Mouse (Mus musculus) embryonic facial prominence, embryonic 14.5 days (tissue): ENCODE measurements around the gene Lhfp. TPM values are rescaled to one million over a fixed set of nuclear protein-coding genes. Genes with fewer than 3 reads are reported as not detected.
A peak's percentile ranks its signal among the peaks of the same experiment; 100 is the strongest.

ENCODE experiments used
- ATAC-seq: fragments of 200-750 bp; cut with Nextera tagmentation; 2 replicates; pipeline ENCODE4 v1.8.0; 2017; ENCODE audit warnings: low read depth, moderate number of reproducible peaks, moderate TSS enrichment
- DNase-seq: peaks from one replicate; pipeline ENCODE4 v3.0.0-alpha.2; 2015; ENCODE audit warnings: low spot score
- H3K27ac ChIP-seq: fragments of 300-500 bp; sonication (generic); replicated peaks from 2 replicates; pipeline ENCODE4 v1.5.1; 2014; ENCODE audit warnings: low read depth, mild to moderate bottlenecking, low read length, moderate library complexity
- H3K27me3 ChIP-seq: fragments of 300-500 bp; sonication (generic); replicated peaks from 2 replicates; pipeline ENCODE4 v1.6.1; 2014; ENCODE audit warnings: low read length; ENCODE audit not compliant: control insufficient read depth, insufficient read depth
- H3K36me3 ChIP-seq: fragments of 300-500 bp; sonication (generic); 2 replicates; pipeline ENCODE4 v1.6.1; 2014; ENCODE audit warnings: low read length, mixed read lengths; ENCODE audit not compliant: control insufficient read depth, insufficient read depth
- H3K4me1 ChIP-seq: fragments of 300-500 bp; sonication (generic); 2 replicates; pipeline ENCODE4 v1.6.1; 2014; ENCODE audit warnings: antibody characterized with exemption, low read length; ENCODE audit not compliant: control insufficient read depth, insufficient read depth
- H3K4me2 ChIP-seq: fragments of 300-500 bp; sonication (generic); 2 replicates; pipeline ENCODE4 v1.6.1; 2014; ENCODE audit warnings: low read depth, mild to moderate bottlenecking, low read length, moderate library complexity, mixed read lengths
- H3K4me3 ChIP-seq: fragments of 300-500 bp; sonication (generic); 2 replicates; pipeline ENCODE4 v1.5.1; 2014; ENCODE audit warnings: low read depth, mild to moderate bottlenecking, low read length
- H3K9ac ChIP-seq: fragments of 300-500 bp; sonication (generic); 2 replicates; pipeline ENCODE4 v1.6.1; 2014; ENCODE audit warnings: low read depth, mild to moderate bottlenecking, low read length, moderate library complexity, mixed read lengths
- H3K9me3 ChIP-seq: fragments of 300-500 bp; sonication (generic); 2 replicates; pipeline ENCODE4 v1.6.1; 2016; ENCODE audit warnings: low read length; ENCODE audit not compliant: control insufficient read depth
- WGBS: fragments of 180-500 bp; shearing (Covaris S2); extraction: QIAGEN DNeasy Blood & Tissue Kit; methylation state at CpG from one replicate; pipeline ENCODE4 v1.1.7; 2014; 5-methylcytosine and 5-hydroxymethylcytosine counted together
- polyA plus RNA-seq: library from polyadenylated mRNA; unstranded; fragments of >200 nt; fragmentation: Nextera tagmentation; extraction: Ambion mirVana; gene quantifications from 2 replicates; pipeline ENCODE4 v1.2.1, GENCODE M21; 2014

The Lhfp gene
- polyA plus RNA-seq, 1 experiment from 2014 or later: 73.9 TPM

DNA sequence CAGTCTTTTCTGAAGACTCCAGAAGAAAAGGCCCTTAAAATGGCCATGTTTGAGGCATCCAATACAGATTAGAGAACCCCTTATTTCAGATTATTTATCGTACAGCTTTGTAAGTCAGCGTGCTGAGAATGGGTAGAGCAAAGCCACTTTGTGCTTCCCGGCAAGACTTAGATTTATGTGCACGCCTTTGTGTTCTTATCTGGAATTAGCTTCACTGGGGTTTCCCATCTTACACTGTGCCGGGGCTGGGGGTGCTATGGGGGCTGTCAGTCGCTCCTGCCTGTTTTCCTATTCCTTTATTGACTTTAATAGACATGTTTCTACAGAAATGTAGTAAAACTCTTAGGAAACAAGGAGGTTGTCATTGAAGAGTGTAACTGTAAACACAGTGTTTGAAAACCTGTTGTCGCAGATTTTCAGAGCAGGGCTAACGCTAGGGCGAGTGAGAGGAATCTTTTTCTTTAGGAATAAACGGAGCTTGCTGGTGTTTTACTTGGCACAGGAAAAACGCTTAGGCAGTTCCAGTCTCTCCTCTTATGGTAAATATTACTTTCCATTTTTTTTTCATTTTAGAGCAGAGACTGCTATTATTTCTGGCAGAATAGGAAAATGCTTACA, 3.5 kb downstream of the Lhfp start:
- Histone ChIP-seq H3K4me2 (peak overlapping the region; percentile 85), H3K27me3 (no peaks in the 10 kb centered on the region), H3K9me3 (no peaks in the 10 kb centered on the region), H3K4me1 (peaks cover 35% of the 10 kb centered on the region), H3K36me3 (peaks cover 6% of the 10 kb centered on the region; the same call in 1 of the 2 replicates), H3K4me3 (peak overlapping the region; percentile 77), H3K9ac (peak overlapping the region; percentile 48), H3K27ac (peak overlapping the region; percentile 66)
- DNase-seq (peak; percentile 51), ATAC-seq (no peak)
- 53% methylated on average over 11 of the region's 11 CpGs for WGBS

GRCm38 (mm10) chr3:53045697-53046096, 4.4 kb downstream of the Lhfp start:
- H3K27me3 ChIP-seq: no peaks in the 10 kb centered on the region
- peak overlapping the region; percentile 38 for H3K4me2 ChIP-seq
- H3K36me3 ChIP-seq: peaks cover 6% of the 10 kb centered on the region; the same call in 1 of the 2 replicates
- H3K9me3 ChIP-seq: no peaks in the 10 kb centered on the region
- H3K4me3 ChIP-seq: no peak overlapping the region
- H3K9ac ChIP-seq: no peak overlapping the region
- 83% methylated on average over 4 of the region's 4 CpGs for WGBS
- no peak for ATAC-seq
- no peak for DNase-seq
- H3K4me1 ChIP-seq: peaks cover 32% of the 10 kb centered on the region
- no peak overlapping the region for H3K27ac ChIP-seq

DNA sequence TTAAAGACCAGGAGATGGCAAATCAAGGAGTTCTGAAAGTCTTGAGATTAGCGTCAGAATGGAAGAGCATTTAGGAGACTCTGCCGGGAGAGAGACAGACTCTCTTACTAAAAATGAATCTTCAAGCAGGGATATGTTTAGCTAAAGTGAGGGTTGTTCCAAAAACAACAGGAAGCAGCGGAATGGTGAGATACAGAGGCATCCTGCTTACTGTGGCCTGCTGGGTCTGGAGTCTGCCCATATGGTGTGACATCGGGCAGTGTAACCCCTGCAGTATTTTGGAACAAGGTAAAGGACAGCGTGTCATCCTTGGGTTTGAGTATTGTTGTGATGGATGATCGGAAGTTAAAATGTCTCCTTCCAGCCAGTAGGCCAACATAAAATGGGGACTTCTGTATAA, 5.0 kb downstream of the Lhfp start:
- Histone ChIP-seq H3K27me3 (no peaks in the 10 kb centered on the region), H3K9ac (no peak overlapping the region), H3K9me3 (no peaks in the 10 kb centered on the region), H3K4me3 (no peak overlapping the region), H3K4me1 (peaks cover 29% of the 10 kb centered on the region), H3K27ac (no peak overlapping the region), H3K4me2 (no peak overlapping the region), H3K36me3 (peaks cover 6% of the 10 kb centered on the region; the same call in 1 of the 2 replicates)
- no peak for ATAC-seq
- 72% methylated on average over 6 of the region's 6 CpGs for WGBS
- DNase-seq: no peak

GRCm38 (mm10) chr3:53052385-53052784, 11.1 kb downstream of the Lhfp start:
- Histone ChIP-seq H3K4me1 (0 out of 2 replicates have a peak, but pooled peaks cover 5% of the 10 kb centered on the region), H3K27ac (no peak overlapping the region), H3K36me3 (no peaks in the 10 kb centered on the region), H3K4me2 (no peak overlapping the region), H3K9ac (no peak overlapping the region), H3K27me3 (no peaks in the 10 kb centered on the region), H3K4me3 (no peak overlapping the region), H3K9me3 (no peaks in the 10 kb centered on the region)
- no peak for ATAC-seq
- WGBS: 50% methylated on average over 8 of the region's 8 CpGs
- no peak for DNase-seq

DNA sequence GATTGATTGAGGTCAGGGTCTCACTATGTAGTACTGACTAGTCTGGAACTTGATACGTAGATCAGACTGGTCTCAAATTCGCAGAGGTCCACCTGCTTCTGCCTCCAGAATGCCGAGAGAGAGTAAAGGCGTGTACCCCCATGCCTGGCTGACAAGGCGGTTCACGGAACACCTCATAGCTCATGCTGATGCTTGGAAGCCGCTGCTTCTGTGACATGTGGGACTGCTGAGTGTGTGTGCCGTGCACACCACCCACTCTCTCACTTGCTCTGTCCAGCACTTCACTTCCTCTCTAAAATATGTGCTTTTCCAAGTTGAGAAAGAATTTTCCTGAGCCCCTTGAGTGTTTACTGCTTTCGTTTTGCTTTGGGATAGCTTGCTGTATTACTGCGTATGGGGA, 15.1 kb downstream of the Lhfp start:
- no peak overlapping the region for H3K9ac ChIP-seq
- H3K27ac ChIP-seq: no peak overlapping the region
- H3K9me3 ChIP-seq: no peaks in the 10 kb centered on the region
- WGBS: 75% methylated on average over 10 of the region's 10 CpGs
- no peaks in the 10 kb centered on the region for H3K27me3 ChIP-seq
- peaks cover 36% of the 10 kb centered on the region for H3K4me1 ChIP-seq
- no peak overlapping the region for H3K4me3 ChIP-seq
- ATAC-seq (no peak), DNase-seq (no peak)
- no peaks in the 10 kb centered on the region for H3K36me3 ChIP-seq
- no peak overlapping the region for H3K4me2 ChIP-seq

DNA sequence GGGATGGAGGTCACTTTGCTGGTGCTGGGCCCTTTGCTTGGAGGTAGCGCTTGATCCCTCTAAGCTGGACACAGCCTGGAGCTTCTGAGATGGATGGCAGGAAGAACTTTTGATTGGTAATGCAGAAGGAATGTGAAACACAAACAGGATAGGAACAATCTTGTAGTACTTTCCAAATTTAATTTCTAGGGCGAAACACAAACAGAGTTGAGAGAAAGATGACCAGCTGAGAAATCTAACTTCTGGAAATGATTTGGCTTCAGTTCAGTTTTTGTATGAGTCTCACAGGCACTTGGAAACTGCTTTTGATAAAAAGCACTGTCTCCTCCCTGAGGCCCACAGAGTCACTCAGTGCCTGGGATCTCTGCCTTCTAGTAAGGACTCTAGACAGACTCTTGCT, 18.6 kb downstream of the Lhfp start:
- no peaks in the 10 kb centered on the region for H3K36me3 ChIP-seq
- no peak overlapping the region for H3K4me2 ChIP-seq
- H3K27me3 ChIP-seq: no peaks in the 10 kb centered on the region
- WGBS: 41% methylated on average over 2 of the region's 2 CpGs
- H3K4me3 ChIP-seq: no peak overlapping the region
- peaks cover 37% of the 10 kb centered on the region for H3K4me1 ChIP-seq
- H3K9me3 ChIP-seq: no peaks in the 10 kb centered on the region
- ATAC-seq: no peak
- peak; percentile 77 for DNase-seq
- peak overlapping the region; percentile 67 for H3K27ac ChIP-seq
- H3K9ac ChIP-seq: no peak overlapping the region

- Histone ChIP-seq H3K4me3 (no peak overlapping the region), H3K36me3 (no peaks in the 10 kb centered on the region), H3K9ac (no peak overlapping the region), H3K4me1 (peaks cover 40% of the 10 kb centered on the region), H3K9me3 (no peaks in the 10 kb centered on the region), H3K27ac (no peak overlapping the region), H3K4me2 (no peak overlapping the region), H3K27me3 (no peaks in the 10 kb centered on the region)
- 37% methylated on average over 13 of the region's 13 CpGs for WGBS
- DNase-seq (peak; percentile 61), ATAC-seq (no peak)
Observed at GRCm38 (mm10) chr3:53063423-53064147, 22.3 kb downstream of the Lhfp start.

DNA sequence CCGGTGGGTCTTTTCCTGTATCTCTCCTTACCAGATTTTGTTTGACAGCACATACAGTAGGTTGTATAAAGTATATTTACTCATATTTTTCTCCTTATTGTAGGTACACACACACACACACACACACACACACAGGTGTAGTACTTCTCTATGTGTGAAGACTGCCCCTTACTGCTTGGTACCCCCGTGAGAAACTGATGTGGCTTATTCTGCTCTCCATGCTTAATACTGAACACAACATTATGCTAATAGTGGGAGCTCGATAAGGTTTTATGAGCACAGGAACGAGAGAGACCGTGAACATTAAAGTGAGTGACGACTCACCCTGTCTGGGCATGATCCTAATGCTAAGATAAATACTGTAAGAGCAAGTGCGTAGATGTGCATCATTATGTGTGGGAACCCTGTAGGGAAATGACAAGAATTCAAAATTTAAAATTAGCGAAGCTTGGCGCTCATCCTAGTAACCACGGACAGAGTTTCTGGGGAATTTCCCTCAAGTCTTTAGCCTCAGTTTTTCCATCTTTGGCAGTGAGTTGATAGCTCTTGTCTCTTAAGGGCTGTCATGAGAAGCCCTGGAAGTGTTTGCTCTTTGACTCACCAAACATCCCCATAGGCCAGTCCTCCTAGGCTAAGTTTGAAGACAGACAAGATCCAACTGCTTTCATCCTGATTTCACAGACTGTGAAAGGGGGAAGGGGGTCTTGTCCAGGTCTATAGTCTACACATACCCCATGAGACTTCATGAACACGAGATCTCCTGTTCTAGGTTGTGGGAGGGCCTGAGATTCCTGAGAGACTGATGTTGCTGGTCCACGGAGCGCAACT, 24.2 kb downstream of the Lhfp start:
- Histone ChIP-seq H3K27me3 (no peaks in the 10 kb centered on the region), H3K36me3 (no peaks in the 10 kb centered on the region), H3K27ac (peak overlapping the region; percentile 49), H3K4me1 (peaks cover 22% of the 10 kb centered on the region), H3K9me3 (no peaks in the 10 kb centered on the region), H3K4me3 (no peak overlapping the region), H3K9ac (no peak overlapping the region), H3K4me2 (peak overlapping the region; percentile 2; the same call in 1 of the 2 replicates)
- DNase-seq: peak; percentile 48
- WGBS: 59% methylated on average over 13 of the region's 13 CpGs
- no peak for ATAC-seq
